Mouse (Mus musculus) lung, postnatal 0 days (tissue): Measurements from ENCODE around the gene Gmppb. TPM values are rescaled to one million over a fixed set of nuclear protein-coding genes. Genes with fewer than 3 reads are reported as not detected.
A peak's percentile ranks its signal among the peaks of the same experiment; 100 is the strongest.

ENCODE experiments used
- ATAC-seq: fragments of 200-750 bp; cut with Nextera tagmentation; 2 replicates; pipeline ENCODE4 v1.8.0; 2017; ENCODE audit warnings: moderate library complexity
- DNase-seq: peaks from one replicate; pipeline ENCODE4 v3.0.0-alpha.2; 2016; ENCODE audit warnings: low spot score
- H3K27ac ChIP-seq: fragments of 300-500 bp; sonication (generic); 2 replicates; pipeline ENCODE4 v1.5.1; 2014; ENCODE audit warnings: antibody characterized with exemption, mild to moderate bottlenecking, low read length, mixed read lengths
- H3K27me3 ChIP-seq: fragments of 300-500 bp; sonication (generic); replicated peaks from 2 replicates; pipeline ENCODE4 v1.6.1; 2014; ENCODE audit warnings: low read length, mixed read lengths; ENCODE audit not compliant: insufficient read depth
- H3K36me3 ChIP-seq: fragments of 300-500 bp; sonication (generic); 2 replicates; pipeline ENCODE4 v1.6.1; 2014; ENCODE audit warnings: low read length, mixed read lengths; ENCODE audit not compliant: insufficient read depth
- H3K4me1 ChIP-seq: fragments of 300-500 bp; sonication (generic); 2 replicates; pipeline ENCODE4 v1.6.1; 2014; ENCODE audit warnings: antibody characterized with exemption, low read depth, low read length, mixed read lengths; ENCODE audit not compliant: insufficient read depth
- H3K4me2 ChIP-seq: fragments of 300-500 bp; sonication (generic); replicated peaks from 2 replicates; pipeline ENCODE4 v1.6.1; 2014; ENCODE audit warnings: low read depth, mild to moderate bottlenecking, low read length, moderate library complexity, mixed read lengths
- H3K4me3 ChIP-seq: fragments of 300-500 bp; sonication (generic); 2 replicates; pipeline ENCODE4 v1.5.1; 2014; ENCODE audit warnings: low read depth, low read length
- H3K9ac ChIP-seq: fragments of 300-500 bp; sonication (generic); replicated peaks from 2 replicates; pipeline ENCODE4 v1.6.1; 2014; ENCODE audit warnings: low read depth, mild to moderate bottlenecking
- H3K9me3 ChIP-seq: fragments of 300-500 bp; sonication (generic); 2 replicates; pipeline ENCODE4 v1.6.1; 2016; ENCODE audit warnings: low read length, mixed read lengths
- CTCF ChIP-seq: IDR thresholded peaks from 2 replicates; pipeline ENCODE4 v1.5.1; 2016; ENCODE audit warnings: antibody characterized with exemption, mild to moderate bottlenecking
- EP300 ChIP-seq: IDR thresholded peaks from 2 replicates; pipeline ENCODE4 v1.6.1; 2016; ENCODE audit warnings: antibody characterized with exemption, mild to moderate bottlenecking, control low read depth
- WGBS: fragments of 180-500 bp; shearing (Covaris S2); extraction: QIAGEN DNeasy Blood & Tissue Kit; methylation state at CpG from one replicate; pipeline ENCODE4 v1.1.7; 2014; 5-methylcytosine and 5-hydroxymethylcytosine counted together
- polyA plus RNA-seq: library from polyadenylated mRNA; unstranded; fragments of >200 nt; fragmentation: Nextera tagmentation; extraction: Ambion mirVana; gene quantifications from 2 replicates; pipeline ENCODE4 v1.2.1, GENCODE M21; 2015

The Gmppb gene
- polyA plus RNA-seq, 1 experiment from 2014 or later, result 26.5 TPM

GRCm38 (mm10) chr9:108082988-108083431 lies 34.0 kb downstream of the Gmppb start, which contains the start of gene Rnf123:
Rnf123 (minus strand) TSS chr9:108083346.
- Histone ChIP-seq H3K4me2 (peak within 1 kb of the TSS; percentile 36), H3K9ac (peak within 1 kb of the TSS; percentile 19; the same call in 1 of the 2 replicates), H3K27me3 (peaks cover 5% of the 10 kb centered on the region; the same call in 1 of the 2 replicates), H3K4me1 (peaks cover 14% of the 10 kb centered on the region), H3K4me3 (no peak within 1 kb of the TSS), H3K36me3 (peaks cover 28% of the 10 kb centered on the region; the same call in 1 of the 2 replicates), H3K27ac (no peak within 1 kb of the TSS), H3K9me3 (no peaks in the 10 kb centered on the region)
- TF ChIP-seq EP300 (no peak), CTCF (no peak)
- WGBS, result 32% methylated on average over 12 of the region's 12 CpGs
- no peak for ATAC-seq
- DNase-seq, result no peak

- Histone ChIP-seq H3K27ac (no peak overlapping the region), H3K4me3 (no peak overlapping the region), H3K9me3 (no peaks in the 10 kb centered on the region), H3K36me3 (peaks cover 30% of the 10 kb centered on the region; the same call in 1 of the 2 replicates), H3K4me1 (peaks cover 8% of the 10 kb centered on the region; the same call in 1 of the 2 replicates), H3K27me3 (peaks cover 5% of the 10 kb centered on the region; the same call in 1 of the 2 replicates), H3K9ac (no peak overlapping the region), H3K4me2 (no peak overlapping the region)
- no peak for ATAC-seq
- TF ChIP-seq EP300 (no peak), CTCF (no peak)
- 50% methylated on average over 6 of the region's 6 CpGs for WGBS
- DNase-seq, result no peak
Measured at GRCm38 (mm10) chr9:108083561-108083960, 34.5 kb downstream of the Gmppb start.

- Histone ChIP-seq H3K36me3 (peaks cover 45% of the 10 kb centered on the region; the same call in 1 of the 2 replicates), H3K9ac (no peak overlapping the region), H3K4me2 (no peak overlapping the region), H3K4me1 (peaks cover 5% of the 10 kb centered on the region; the same call in 1 of the 2 replicates), H3K9me3 (no peaks in the 10 kb centered on the region), H3K4me3 (no peak overlapping the region), H3K27me3 (peaks cover 5% of the 10 kb centered on the region; the same call in 1 of the 2 replicates), H3K27ac (no peak overlapping the region)
- TF ChIP-seq CTCF (no peak), EP300 (no peak)
- DNase-seq, result no peak
- WGBS, result 92% methylated on average over 4 of the region's 4 CpGs
- ATAC-seq, result no peak
Measured at GRCm38 (mm10) chr9:108085261-108085660, 36.2 kb downstream of the Gmppb start.

GRCm38 (mm10) chr9:108090611-108091120 lies 41.6 kb downstream of the Gmppb start:
- H3K36me3 ChIP-seq, result peaks cover 44% of the 10 kb centered on the region; the same call in 1 of the 2 replicates
- WGBS, result 97% methylated on average over 7 of the region's 7 CpGs

GRCm38 (mm10) chr9:108093586-108093985 lies 44.5 kb downstream of the Gmppb start:
- Histone ChIP-seq H3K9ac (peak overlapping the region; percentile 61), H3K4me1 (no peaks in the 10 kb centered on the region; the same call in 1 of the 2 replicates), H3K27me3 (no peaks in the 10 kb centered on the region), H3K9me3 (no peaks in the 10 kb centered on the region), H3K4me2 (peak overlapping the region; percentile 97), H3K36me3 (peaks cover 26% of the 10 kb centered on the region; the same call in 1 of the 2 replicates), H3K27ac (peak overlapping the region; percentile 83; the same call in 1 of the 2 replicates), H3K4me3 (peak overlapping the region; percentile 62; the same call in 1 of the 2 replicates)
- DNase-seq (no peak), ATAC-seq (no peak)
- TF ChIP-seq CTCF (no peak), EP300 (no peak)
- 65% methylated on average over 10 of the region's 10 CpGs for WGBS

More at GRCm38 (mm10) chr9:108090611-108091120, 41.6 kb downstream of the Gmppb start:
- Histone ChIP-seq H3K4me1 (no peaks in the 10 kb centered on the region), H3K9ac (no peak overlapping the region), H3K4me3 (no peak overlapping the region), H3K9me3 (no peaks in the 10 kb centered on the region), H3K4me2 (no peak overlapping the region), H3K27ac (no peak overlapping the region), H3K27me3 (no peaks in the 10 kb centered on the region)
- DNase-seq (no peak), ATAC-seq (no peak)
- no peak for TF ChIP-seq EP300
- no peak for TF ChIP-seq CTCF

- WGBS, result 3% methylated on average over 49 of the region's 52 CpGs
- Histone ChIP-seq H3K36me3 (peaks cover 20% of the 10 kb centered on the region; the same call in 1 of the 2 replicates), H3K9ac (peak within 1 kb of the TSS; percentile 61)
Measured at GRCm38 (mm10) chr9:108094184-108094941, 45.3 kb downstream of the Gmppb start, which contains the start of gene Apeh. Apeh (minus strand) TSS chr9:108094606.

More at GRCm38 (mm10) chr9:108094184-108094941, 45.3 kb downstream of the Gmppb start, which contains the start of gene Apeh:
- Histone ChIP-seq H3K9me3 (no peaks in the 10 kb centered on the region), H3K4me2 (peak within 1 kb of the TSS; percentile 97), H3K27ac (peak within 1 kb of the TSS; percentile 83), H3K4me3 (peak within 1 kb of the TSS; percentile 62), H3K27me3 (no peaks in the 10 kb centered on the region), H3K4me1 (no peaks in the 10 kb centered on the region; the same call in 1 of the 2 replicates)
- DNase-seq (peak; percentile 97), ATAC-seq (peak; percentile 97)
- no peak; the same call in 1 of the 2 replicates for TF ChIP-seq CTCF
- no peak for TF ChIP-seq EP300
